Mouse (Mus musculus) stomach, embryonic 14.5 days (tissue): Measurements from ENCODE around the gene C1qtnf4. TPM values are rescaled to one million over a fixed set of nuclear protein-coding genes. Genes with fewer than 3 reads are reported as not detected.

Experiments used
- ATAC-seq: fragments of 200-750 bp; cut with Nextera tagmentation; 2 replicates; pipeline ENCODE4 v1.8.0; 2017; ENCODE audit warnings: low read depth, moderate TSS enrichment; ENCODE audit not compliant: insufficient number of reproducible peaks, insufficient read depth, low FRiP score
- H3K27ac ChIP-seq: fragments of 300-500 bp; sonication (generic); 2 replicates; pipeline ENCODE4 v1.5.1; 2014; ENCODE audit warnings: mild to moderate bottlenecking, low read length, moderate library complexity, mixed read lengths
- H3K27me3 ChIP-seq: fragments of 300-500 bp; sonication (generic); 2 replicates; pipeline ENCODE4 v1.6.1; 2014; ENCODE audit warnings: low read length, control low read depth, mixed read lengths; ENCODE audit not compliant: control insufficient read depth, insufficient read depth
- H3K36me3 ChIP-seq: fragments of 300-500 bp; sonication (generic); 2 replicates; pipeline ENCODE4 v1.6.1; 2014; ENCODE audit warnings: mild to moderate bottlenecking, control low read depth, low read length, moderate library complexity, mixed read lengths; ENCODE audit not compliant: control insufficient read depth, insufficient read depth
- H3K4me1 ChIP-seq: fragments of 300-500 bp; sonication (generic); 2 replicates; pipeline ENCODE4 v1.6.1; 2014; ENCODE audit warnings: low read length, control low read depth, mixed read lengths; ENCODE audit not compliant: control insufficient read depth, insufficient read depth
- H3K4me2 ChIP-seq: fragments of 300-500 bp; sonication (generic); replicated peaks from 2 replicates; pipeline ENCODE4 v1.6.1; 2014; ENCODE audit warnings: low read depth, low read length, control low read depth
- H3K4me3 ChIP-seq: fragments of 300-500 bp; sonication (generic); 2 replicates; pipeline ENCODE4 v1.5.1; 2014; ENCODE audit warnings: low read depth, low read length, control low read depth
- H3K9ac ChIP-seq: fragments of 300-500 bp; sonication (generic); replicated peaks from 2 replicates; pipeline ENCODE4 v1.6.1; 2014; ENCODE audit warnings: low read depth, mild to moderate bottlenecking, control low read depth, low read length, moderate library complexity, mixed read lengths
- H3K9me3 ChIP-seq: fragments of 300-500 bp; sonication (generic); 2 replicates; pipeline ENCODE4 v1.6.1; 2016; ENCODE audit warnings: low read depth, low read length, control low read depth; ENCODE audit not compliant: control insufficient read depth
- WGBS: fragments of 180-500 bp; shearing (Covaris S2); extraction: QIAGEN DNeasy Blood & Tissue Kit; methylation state at CpG from one replicate; pipeline ENCODE4 v1.1.7; 2014; 5-methylcytosine and 5-hydroxymethylcytosine counted together
- polyA plus RNA-seq: library from polyadenylated mRNA; unstranded; fragments of >200 nt; fragmentation: Nextera tagmentation; extraction: Ambion mirVana; gene quantifications from 2 replicates; pipeline ENCODE4 v1.2.1, GENCODE M21; 2014

Gene C1qtnf4
- polyA plus RNA-seq, 1 experiment from 2014 or later, result 12.9 TPM

- no peak for ATAC-seq
- H3K4me3 ChIP-seq, result no peak overlapping the region
- no peaks in the 10 kb centered on the region for H3K9me3 ChIP-seq
- no peaks in the 10 kb centered on the region for H3K36me3 ChIP-seq
- WGBS, result 83% methylated on average over 13 of the region's 13 CpGs
- H3K4me2 ChIP-seq, result no peak overlapping the region
- H3K27me3 ChIP-seq, result no peaks in the 10 kb centered on the region
- no peak overlapping the region for H3K27ac ChIP-seq
- no peak overlapping the region for H3K9ac ChIP-seq
- H3K4me1 ChIP-seq, result no peaks in the 10 kb centered on the region
Measured at GRCm38 (mm10) chr2:90928566-90928965, 42.9 kb downstream of the C1qtnf4 start.

GRCm38 (mm10) chr2:90931829-90932228 lies 46.2 kb downstream of the C1qtnf4 start:
- Histone ChIP-seq H3K4me1 (no peaks in the 10 kb centered on the region), H3K4me3 (no peak overlapping the region), H3K36me3 (no peaks in the 10 kb centered on the region), H3K9me3 (no peaks in the 10 kb centered on the region), H3K27ac (no peak overlapping the region), H3K27me3 (no peaks in the 10 kb centered on the region), H3K4me2 (no peak overlapping the region), H3K9ac (no peak overlapping the region)
- ATAC-seq, result no peak
- 37% methylated on average over 8 of the region's 8 CpGs for WGBS

- ATAC-seq, result no peak
- no peak overlapping the region for H3K4me2 ChIP-seq
Measured at GRCm38 (mm10) chr2:90932273-90932672, 46.6 kb downstream of the C1qtnf4 start.

GRCm38 (mm10) chr2:90938362-90938761 lies 52.7 kb downstream of the C1qtnf4 start:
- Histone ChIP-seq H3K27me3 (no peaks in the 10 kb centered on the region), H3K4me1 (peaks cover 11% of the 10 kb centered on the region; the same call in 1 of the 2 replicates), H3K4me3 (no peak overlapping the region), H3K36me3 (no peaks in the 10 kb centered on the region), H3K4me2 (no peak overlapping the region), H3K9ac (no peak overlapping the region), H3K27ac (no peak overlapping the region), H3K9me3 (no peaks in the 10 kb centered on the region)
- no peak for ATAC-seq
- WGBS, result 68% methylated on average over 3 of the region's 3 CpGs

More at GRCm38 (mm10) chr2:90932273-90932672, 46.6 kb downstream of the C1qtnf4 start:
- Histone ChIP-seq H3K36me3 (no peaks in the 10 kb centered on the region), H3K27me3 (no peaks in the 10 kb centered on the region), H3K9ac (no peak overlapping the region), H3K4me3 (no peak overlapping the region), H3K9me3 (no peaks in the 10 kb centered on the region), H3K4me1 (no peaks in the 10 kb centered on the region), H3K27ac (no peak overlapping the region)
- WGBS, result 65% methylated on average over 2 of the region's 2 CpGs

GRCm38 (mm10) chr2:90939750-90940149 lies 54.1 kb downstream of the C1qtnf4 start:
- Histone ChIP-seq H3K4me2 (peak overlapping the region; percentile 38), H3K27me3 (no peaks in the 10 kb centered on the region), H3K9me3 (no peaks in the 10 kb centered on the region), H3K4me3 (peak overlapping the region; percentile 97), H3K27ac (peak overlapping the region; percentile 96; the same call in 1 of the 2 replicates), H3K36me3 (no peaks in the 10 kb centered on the region), H3K9ac (peak overlapping the region; percentile 84), H3K4me1 (peaks cover 11% of the 10 kb centered on the region)
- WGBS, result 43% methylated on average over 8 of the region's 8 CpGs
- no peak for ATAC-seq

Other genes with a start within 250 kb of the C1qtnf4 start
- gene Nup160, start 208.6 kb upstream of the C1qtnf4 start, polyA plus RNA-seq, result 50.3 and 55.7 TPM in 2 replicates
- gene Fnbp4, start 140.5 kb upstream of the C1qtnf4 start, polyA plus RNA-seq, result 103 and 112 TPM in 2 replicates
- 0.57 and 0.68 TPM in 2 replicates for gene Agbl2, start 103.1 kb upstream of the C1qtnf4 start, polyA plus RNA-seq
- 226 and 234 TPM in 2 replicates for gene Mtch2, start 38.7 kb upstream of the C1qtnf4 start, polyA plus RNA-seq
- gene Kbtbd4, start 18.9 kb downstream of the C1qtnf4 start, polyA plus RNA-seq, result 30.3 and 37.0 TPM in 2 replicates
- 216 and 220 TPM in 2 replicates for gene Ndufs3, start 19.0 kb downstream of the C1qtnf4 start, polyA plus RNA-seq
- gene Celf1, start 54.5 kb downstream of the C1qtnf4 start, polyA plus RNA-seq, result 71.0 and 75.1 TPM in 2 replicates
- 1.3 and 1.6 TPM in 2 replicates for gene Rapsn, start 149.8 kb downstream of the C1qtnf4 start, polyA plus RNA-seq
- gene Psmc3, start 168.1 kb downstream of the C1qtnf4 start, polyA plus RNA-seq, result 302 and 313 TPM in 2 replicates
- gene Slc39a13, start 184.6 kb downstream of the C1qtnf4 start, polyA plus RNA-seq, result 42.8 and 45.8 TPM in 2 replicates
- gene Spi1, start 196.5 kb downstream of the C1qtnf4 start, polyA plus RNA-seq, result 6.0 and 6.1 TPM in 2 replicates
- gene Mybpc3, start 232.3 kb downstream of the C1qtnf4 start, polyA plus RNA-seq, result 0.35 and 0.42 TPM in 2 replicates